In the genomic region with DNA sequence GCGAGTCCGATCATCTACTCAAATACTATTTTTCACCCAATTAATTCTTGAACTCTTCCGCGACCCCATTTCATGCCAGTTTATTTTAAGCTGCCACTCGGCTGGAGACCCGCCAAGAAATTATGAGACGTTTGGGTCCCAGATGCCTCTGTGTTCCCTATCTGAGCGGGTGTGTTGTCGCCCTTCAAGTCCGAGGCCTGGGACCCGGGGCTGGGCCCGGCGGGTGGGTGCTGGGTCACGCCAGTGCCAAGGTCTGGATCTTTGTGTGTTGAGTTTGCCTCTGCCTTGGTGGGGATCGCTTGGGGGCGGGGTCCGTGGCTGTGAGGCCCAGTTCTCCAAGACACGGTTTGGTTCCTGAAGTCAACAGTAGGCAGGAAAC, we compare ENCODE assay signal across 9 mouse cellular contexts. TPM values are rescaled to one million over a fixed set of nuclear protein-coding genes. Genes with fewer than 3 reads are reported as not detected.
DNase-seq lines count a peak whose midpoint lies in the region; ATAC-seq and TF ChIP-seq lines count a peak whose summit lies in the region.
"Had no signal": no experiment of that assay in that cellular context is flagged by ENCODE, and none has a peak within 500 bp of the region (broad histone marks: within the 10 kb centered on the region; RNA-seq: fewer than 3 reads in every experiment).

No protein-coding gene starts in this region.

- no peaks in the 10 kb centered on the region for H3K9me3 ChIP-seq in heart, embryonic 15.5 days (replicated peaks)
- peaks cover 17% of the 10 kb centered on the region for H3K9me3 ChIP-seq in CH12.LX (replicated peaks; ENCODE audit: low read length)
- no peaks in the 10 kb centered on the region for H3K9me3 ChIP-seq in embryonic facial prominence, embryonic 14.5 days (ENCODE audit: control insufficient read depth, low read length)
- no peaks in the 10 kb centered on the region for H3K9me3 ChIP-seq in limb, embryonic 13.5 days

- no peak for TF ChIP-seq CTCF in CH12.LX (conservative IDR thresholded peaks at IDR 0.05 in 1 of 2, IDR thresholded peaks at IDR 0.05 in 1 of 2; ENCODE audit: low read depth in 2 of 2, low read length in 2 of 2)

- no peak overlapping the region for H3K9ac ChIP-seq in heart, embryonic 15.5 days
- H3K9ac ChIP-seq in CH12.LX (ENCODE audit: insufficient read depth, low read depth): no peak overlapping the region
- H3K9ac ChIP-seq in embryonic facial prominence, embryonic 14.5 days (ENCODE audit: low read depth, low read length): no peak overlapping the region
- no peak overlapping the region for H3K9ac ChIP-seq in limb, embryonic 13.5 days

- in situ Hi-C loops in CH12.LX (cut with MboI; ENCODE audit: low pct_ligation_motif_present, low pct_unique_long_range_greater_than_20kb, low sequenced_read_pairs): loop anchor here (10.0 to 25.0 kb wide), 2 partner anchors 342 to 429 kb away; no protein-coding TSS in a partner anchor

- H3K36me3 ChIP-seq in heart, embryonic 15.5 days: no peaks in the 10 kb centered on the region
- H3K36me3 ChIP-seq in CH12.LX (replicated peaks in 1 of 2; ENCODE audit: control insufficient read depth in 1 of 2, insufficient read depth in 1 of 2, low read length in 1 of 2): no peaks in the 10 kb centered on the region
- no peaks in the 10 kb centered on the region for H3K36me3 ChIP-seq in embryonic facial prominence, embryonic 14.5 days (ENCODE audit: control insufficient read depth, insufficient read depth, low read length)
- no peaks in the 10 kb centered on the region for H3K36me3 ChIP-seq in limb, embryonic 13.5 days

- DNase-seq in heart, adult 8-10 months (ENCODE audit: low spot score): no peak
- no peak for DNase-seq in CH12.LX (ENCODE audit: extremely low read depth)
- no peak for DNase-seq in embryonic facial prominence, embryonic 14.5 days (ENCODE audit: low spot score)
- no peak for DNase-seq in gastrocnemius, postnatal 25 days
- DNase-seq in thymus, adult 18-20 months: no peak
- no peak for DNase-seq in right cerebral cortex, postnatal 14 days
- DNase-seq: thymus, adult 2 months had no signal

- 0 out of 2 replicates have a peak, but pooled peaks have one; percentile 19 for ATAC-seq in heart, embryonic 15.5 days (replicated peaks; ENCODE audit: insufficient number of reproducible peaks, insufficient read depth, low FRiP score, low read depth)
- ATAC-seq in embryonic facial prominence, embryonic 14.5 days (ENCODE audit: low read depth): no peak
- no peak for ATAC-seq in limb, embryonic 13.5 days (ENCODE audit: low FRiP score, low read depth)

- peak overlapping the region; percentile 53 for H3K4me3 ChIP-seq in heart, embryonic 15.5 days
- no peak overlapping the region for H3K4me3 ChIP-seq in CH12.LX (replicated peaks in 1 of 3; ENCODE audit: low read depth in 2 of 3, low read length in 2 of 3, poor library complexity in 1 of 3)
- no peak overlapping the region for H3K4me3 ChIP-seq in embryonic facial prominence, embryonic 14.5 days (ENCODE audit: low read depth, low read length)
- peak overlapping the region; percentile 19 for H3K4me3 ChIP-seq in limb, embryonic 13.5 days

- TF ChIP-seq EP300 in CH12.LX (IDR thresholded peaks at IDR 0.05; ENCODE audit: low read length): no peak

- H3K4me2 ChIP-seq in heart, embryonic 15.5 days: peak overlapping the region; percentile 92
- H3K4me2 ChIP-seq in CH12.LX (ENCODE audit: insufficient read depth, low read depth, poor library complexity, severe bottlenecking): 0 out of 2 replicates have a peak overlapping the region, but pooled peaks have one; percentile 4
- H3K4me2 ChIP-seq in embryonic facial prominence, embryonic 14.5 days (ENCODE audit: low read depth, low read length): peak overlapping the region; percentile 58
- H3K4me2 ChIP-seq in limb, embryonic 13.5 days (replicated peaks): peak overlapping the region; percentile 64

- H3K79me2 ChIP-seq in CH12.LX (replicated peaks; ENCODE audit: control insufficient read depth, extremely low read depth, insufficient read depth, poor library complexity, severe bottlenecking): no peaks in the 10 kb centered on the region

- H3K27me3 ChIP-seq in heart, embryonic 15.5 days: peaks cover 96% of the 10 kb centered on the region
- H3K27me3 ChIP-seq in CH12.LX (replicated peaks): peaks cover 40% of the 10 kb centered on the region
- peaks cover 100% of the 10 kb centered on the region for H3K27me3 ChIP-seq in embryonic facial prominence, embryonic 14.5 days (replicated peaks; ENCODE audit: control insufficient read depth, insufficient read depth, low read length)
- H3K27me3 ChIP-seq in limb, embryonic 13.5 days: peaks cover 100% of the 10 kb centered on the region

- WGBS in heart, embryonic 15.5 days: 2% methylated on average over 18 of the region's 18 CpGs
- WGBS in embryonic facial prominence, embryonic 14.5 days: 2% methylated on average over 18 of the region's 18 CpGs
- 3% methylated on average over 18 of the region's 18 CpGs for WGBS in limb, embryonic 13.5 days

- dilution Hi-C loops in CH12.LX (cut with MboI; ENCODE audit: extremely low pct_ligation_motif_present, extremely low pct_unique_long_range_greater_than_20kb, low sequenced_read_pairs): no loop called here

- no peak overlapping the region for H3K27ac ChIP-seq in heart, embryonic 15.5 days
- H3K27ac ChIP-seq in CH12.LX (ENCODE audit: insufficient read depth, low read depth): no peak overlapping the region
- H3K27ac ChIP-seq in embryonic facial prominence, embryonic 14.5 days (replicated peaks; ENCODE audit: low read depth, low read length): no peak overlapping the region
- no peak overlapping the region for H3K27ac ChIP-seq in limb, embryonic 13.5 days

- no peak for TF ChIP-seq RAD21 in CH12.LX (IDR thresholded peaks at IDR 0.05; ENCODE audit: low read depth, low read length)

- H3K4me1 ChIP-seq in heart, embryonic 15.5 days (replicated peaks): peaks cover 63% of the 10 kb centered on the region
- peaks cover 2 to 15% of the 10 kb centered on the region in 2 experiments; a peak in 3 of 4 replicates for H3K4me1 ChIP-seq in CH12.LX (ENCODE audit: control insufficient read depth in 1 of 2, insufficient read depth in 2 of 2)
- H3K4me1 ChIP-seq in embryonic facial prominence, embryonic 14.5 days (ENCODE audit: control insufficient read depth, insufficient read depth, low read length): peaks cover 21% of the 10 kb centered on the region
- peaks cover 55% of the 10 kb centered on the region for H3K4me1 ChIP-seq in limb, embryonic 13.5 days

- TF ChIP-seq POLR2A in CH12.LX (IDR thresholded peaks at IDR 0.05; ENCODE audit: low read depth, low read length): no peak

TF ChIP-seq in CH12.LX, 34 proteins besides CTCF, POLR2A, EP300 and RAD21:
- TF ChIP-seq ELF1 (IDR thresholded peaks at IDR 0.05; ENCODE audit: low read depth, low read length) (no peak), ETS1 (conservative IDR thresholded peaks at IDR 0.05; ENCODE audit: low read depth, low read length) (no peak), USF2 (conservative IDR thresholded peaks at IDR 0.05; ENCODE audit: low read depth, low read length) (no peak), JUN (IDR thresholded peaks at IDR 0.05; ENCODE audit: insufficient read depth, low read depth, low read length) (no peak), MYC (IDR thresholded peaks at IDR 0.05; ENCODE audit: low read depth, low read length) (no peak), ZC3H11A (IDR thresholded peaks at IDR 0.05; ENCODE audit: low read depth, low read length) (no peak), HCFC1 (IDR thresholded peaks at IDR 0.05; ENCODE audit: low read depth, low read length) (no peak), ZNF384 (IDR thresholded peaks at IDR 0.05; ENCODE audit: low read depth, low read length) (no peak), MXI1 (IDR thresholded peaks at IDR 0.05; ENCODE audit: low read depth, low read length) (no peak), UBTF (IDR thresholded peaks at IDR 0.05; ENCODE audit: low read depth, low read length) (no peak), MAFK (IDR thresholded peaks at IDR 0.05; ENCODE audit: insufficient replicate concordance, low read length) (no peak), RCOR1 (conservative IDR thresholded peaks at IDR 0.05; ENCODE audit: low read depth, low read length) (no peak), TCF12 (IDR thresholded peaks at IDR 0.05; ENCODE audit: low read depth, low read length) (no peak), SMC3 (IDR thresholded peaks at IDR 0.05; ENCODE audit: low read depth, low read length) (no peak), CHD2 (IDR thresholded peaks at IDR 0.05; ENCODE audit: low read length) (no peak), GABPA (IDR thresholded peaks at IDR 0.05; ENCODE audit: insufficient replicate concordance, low read depth, low read length) (no peak), USF1 (IDR thresholded peaks at IDR 0.05; ENCODE audit: low read depth, low read length) (no peak), MAX (IDR thresholded peaks at IDR 0.05; ENCODE audit: low read length) (no peak)
TF ChIP-seq in CH12.LX: peak in this region for 0.

RNA-seq across cellular contexts. Expression of gene Gad1, which starts 13.7 kb away (rescaled TPM):
- 0.20 and 0.32 TPM in 2 replicates for polyA plus RNA-seq in heart, embryonic 15.5 days (2015; fragmentation: Nextera tagmentation; extraction: Ambion mirVana)
- total RNA-seq in heart, adult 8-10 months (2022): 1 to 10 TPM in 1 of 4 experiments, under 1 TPM in 3; 0.84 to 1.2 (median 0.93) TPM
- total RNA-seq in CH12.LX (2012; rRNA removed) (0.50 and 1.4 TPM in 2 replicates), CH12.LX (2014; rRNA removed) (1.7 and 1.9 TPM in 2 replicates)
- polyA plus RNA-seq in CH12.LX (2012; ENCODE audit: insufficient read length, low read depth): 1.2 and 1.3 TPM in 2 replicates
- polyA plus RNA-seq in embryonic facial prominence, embryonic 14.5 days (2014; fragmentation: Nextera tagmentation; extraction: Ambion mirVana): 0.08 and 0.31 TPM in 2 replicates
- polyA plus RNA-seq in limb, embryonic 13.5 days (2015; fragmentation: Nextera tagmentation; extraction: Ambion mirVana): 0.45 and 0.46 TPM in 2 replicates
- total RNA-seq in gastrocnemius, postnatal 25 days (2021): under 1 TPM; 0.19 to 0.74 TPM

RNA-seq across cellular contexts. Expression of gene Erich2, which starts 58.0 kb away (rescaled TPM):
- polyA plus RNA-seq in heart, embryonic 15.5 days (2015; fragmentation: Nextera tagmentation; extraction: Ambion mirVana): 0.66 and 1.3 TPM in 2 replicates
- under 1 TPM in 1 of 4 experiments, not detected in 3; 0.22 TPM for total RNA-seq in heart, adult 8-10 months (2022)
- total RNA-seq in CH12.LX (2012; rRNA removed) (not detected in 2 replicates), CH12.LX (2014; rRNA removed) (not detected in 2 replicates)
- polyA plus RNA-seq in CH12.LX (2012; ENCODE audit: insufficient read length, low read depth): 0.24 and 0.27 TPM in 2 replicates
- polyA plus RNA-seq in embryonic facial prominence, embryonic 14.5 days (2014; fragmentation: Nextera tagmentation; extraction: Ambion mirVana): 4.2 and 6.1 TPM in 2 replicates
- 0.89 and 1.7 TPM in 2 replicates for polyA plus RNA-seq in limb, embryonic 13.5 days (2015; fragmentation: Nextera tagmentation; extraction: Ambion mirVana)
- total RNA-seq in gastrocnemius, postnatal 25 days (2021): not detected

Comparison
In these comparisons a context has a peak if more than half of its experiments do, and no peak if none do; other contexts are left out.
1. H3K4me2 ChIP-seq: peak in every context shown above with its lines; median percentile 92 in heart, embryonic 15.5 days; 64 in limb, embryonic 13.5 days; 58 in embryonic facial prominence, embryonic 14.5 days; 4 in CH12.LX.
2. H3K4me3 ChIP-seq: peak in heart, embryonic 15.5 days (single experiment) and limb, embryonic 13.5 days (single experiment); none in CH12.LX (0 of 3) and embryonic facial prominence, embryonic 14.5 days (single experiment).